Mouse (Mus musculus) CH12.LX (cell line): ENCODE measurements around the gene Frs2. TPM values are rescaled to one million over a fixed set of nuclear protein-coding genes. Genes with fewer than 3 reads are reported as not detected.
A peak's percentile ranks its signal among the peaks of the same experiment; 100 is the strongest.

Experiments used
- DNase-seq: peaks from one replicate; pipeline ENCODE4 v3.0.0-alpha.2; 2013; ENCODE audit errors: extremely low read depth
- H3K27ac ChIP-seq: 2 replicates; pipeline ENCODE4 v1.5.1; 2012; ENCODE audit warnings: low read depth, mild to moderate bottlenecking, control low read depth, moderate library complexity; ENCODE audit not compliant: insufficient read depth
- H3K27me3 ChIP-seq: replicated peaks from 2 replicates; pipeline ENCODE3; 2012; ENCODE audit warnings: inconsistent platforms
- H3K36me3 ChIP-seq, 2 experiments: replicated peaks in 1 of 2; 2 replicates each; pipeline versions ENCODE3 to v1.6.1; 2012; ENCODE audit warnings: inconsistent platforms in 1 of 2, low read length in 1 of 2, mild to moderate bottlenecking in 1 of 2, mixed read lengths in 1 of 2, moderate library complexity in 1 of 2; ENCODE audit not compliant: control insufficient read depth in 1 of 2, insufficient read depth in 1 of 2
- H3K4me1 ChIP-seq, 2 experiments: 2 replicates each; pipeline ENCODE4 v1.6.1; 2012; ENCODE audit warnings: inconsistent platforms in 1 of 2, moderate library complexity in 1 of 2; ENCODE audit not compliant: insufficient read depth in 2 of 2, control insufficient read depth in 1 of 2
- H3K4me2 ChIP-seq: 2 replicates; pipeline ENCODE4 v1.6.1; 2012; ENCODE audit warnings: low read depth, mild to moderate bottlenecking, control low read depth; ENCODE audit not compliant: poor library complexity, insufficient read depth, severe bottlenecking
- H3K4me3 ChIP-seq, 3 experiments: fragments of 150-350 bp in 1 of 3; sonication (generic) in 1 of 3; replicated peaks in 1 of 3; 2 replicates each; pipeline versions ENCODE3 to v1.5.1; 2011 to 2012; ENCODE audit warnings: low read depth in 2 of 3, low read length in 2 of 3, mild to moderate bottlenecking in 2 of 3, moderate library complexity in 2 of 3, control low read depth in 1 of 3, improper control_type of control experiment in 1 of 3, inconsistent platforms in 1 of 3, mixed read lengths in 1 of 3; ENCODE audit not compliant: poor library complexity in 1 of 3
- H3K79me2 ChIP-seq: replicated peaks from 2 replicates; pipeline ENCODE4 v1.6.1; 2012; ENCODE audit warnings: mild to moderate bottlenecking, moderate library complexity; ENCODE audit not compliant: control insufficient read depth, poor library complexity, insufficient read depth, severe bottlenecking; ENCODE audit errors: extremely low read depth
- H3K9ac ChIP-seq: 2 replicates; pipeline ENCODE4 v1.6.1; 2012; ENCODE audit warnings: low read depth, mild to moderate bottlenecking, control low read depth, moderate library complexity; ENCODE audit not compliant: insufficient read depth
- H3K9me3 ChIP-seq: replicated peaks from 2 replicates; pipeline ENCODE3; 2012; ENCODE audit warnings: low read length, inconsistent platforms, mixed read lengths
- BHLHE40 ChIP-seq: IDR thresholded peaks from 2 replicates; pipeline ENCODE4 v1.6.1; 2011; ENCODE audit warnings: mild to moderate bottlenecking, low read depth, low read length, improper control_type of control experiment
- CTCF ChIP-seq, 2 experiments: IDR thresholded peaks in 1 of 2; conservative IDR thresholded peaks in 1 of 2; 2 replicates each; pipeline ENCODE4 v1.5.1; 2011 to 2012; ENCODE audit warnings: low read depth in 2 of 2, low read length in 2 of 2, improper control_type of control experiment in 1 of 2, inconsistent platforms in 1 of 2, mild to moderate bottlenecking in 1 of 2, moderate library complexity in 1 of 2
- KAT2A ChIP-seq: IDR thresholded peaks from 2 replicates; pipeline ENCODE4 v1.6.1; 2012; ENCODE audit warnings: low read length, improper control_type of control experiment, inconsistent platforms; ENCODE audit not compliant: insufficient replicate concordance
- MAZ ChIP-seq: IDR thresholded peaks from 2 replicates; pipeline ENCODE4 v1.6.1; 2012; ENCODE audit warnings: low read depth, mild to moderate bottlenecking, inconsistent platforms, low read length, improper control_type of control experiment, moderate library complexity
- MYC ChIP-seq: IDR thresholded peaks from 2 replicates; pipeline ENCODE4 v1.6.1; 2011; ENCODE audit warnings: low read depth, mild to moderate bottlenecking, improper control_type of control experiment, low read length
- NELFE ChIP-seq: IDR thresholded peaks from 2 replicates; pipeline ENCODE4 v1.6.1; 2011; ENCODE audit warnings: low read depth, low read length, improper control_type of control experiment
- POLR2A ChIP-seq: IDR thresholded peaks from 2 replicates; pipeline ENCODE4 v1.6.1; 2011; ENCODE audit warnings: low read depth, mild to moderate bottlenecking, improper control_type of control experiment, low read length
- USF1 ChIP-seq: IDR thresholded peaks from 2 replicates; pipeline ENCODE4 v1.6.1; 2014; ENCODE audit warnings: low read depth, mild to moderate bottlenecking, inconsistent platforms, low read length, improper control_type of control experiment
- USF2 ChIP-seq: conservative IDR thresholded peaks from 2 replicates; pipeline ENCODE4 v1.6.1; 2011; ENCODE audit warnings: low read depth, low read length, improper control_type of control experiment
- ZMIZ1 ChIP-seq: IDR thresholded peaks from 2 replicates; pipeline ENCODE4 v1.6.1; 2012; ENCODE audit warnings: low read depth, mild to moderate bottlenecking, inconsistent platforms, low read length, improper control_type of control experiment
- dilution Hi-C: fragments of 300-500 bp; cut with MboI; formaldehyde crosslinking; loops from 2 replicates; pipeline ENCODE4 v1.14.3; 2020; ENCODE audit warnings: low sequenced_read_pairs; ENCODE audit not compliant: extremely low pct_unique_long_range_greater_than_20kb, extremely low pct_ligation_motif_present
- in situ Hi-C: fragments of 300-500 bp; cut with MboI; formaldehyde crosslinking; loops from 3 replicates; pipeline ENCODE4 v1.14.3; 2019; ENCODE audit warnings: low sequenced_read_pairs, low pct_ligation_motif_present, low pct_unique_long_range_greater_than_20kb, mixed read lengths
- polyA plus RNA-seq: library from polyadenylated mRNA; unstranded; fragments of >175 nt; gene quantifications from 2 replicates; pipeline ENCODE4 v1.2.1, GENCODE M21; 2012; ENCODE audit warnings: low read depth; ENCODE audit not compliant: insufficient read length
- total RNA-seq, 2 experiments: library from RNA; depleted of rRNA; stranded (reverse); fragments of 300-350 nt in 1 of 2; fragments of >200 nt in 1 of 2; gene quantifications; 2 replicates each; pipeline ENCODE4 v1.2.3; 2012 to 2014

Gene Frs2
- total and polyA plus RNA-seq, 3 experiments = 4.3 to 10.4 (median 5.6) TPM

DNA sequence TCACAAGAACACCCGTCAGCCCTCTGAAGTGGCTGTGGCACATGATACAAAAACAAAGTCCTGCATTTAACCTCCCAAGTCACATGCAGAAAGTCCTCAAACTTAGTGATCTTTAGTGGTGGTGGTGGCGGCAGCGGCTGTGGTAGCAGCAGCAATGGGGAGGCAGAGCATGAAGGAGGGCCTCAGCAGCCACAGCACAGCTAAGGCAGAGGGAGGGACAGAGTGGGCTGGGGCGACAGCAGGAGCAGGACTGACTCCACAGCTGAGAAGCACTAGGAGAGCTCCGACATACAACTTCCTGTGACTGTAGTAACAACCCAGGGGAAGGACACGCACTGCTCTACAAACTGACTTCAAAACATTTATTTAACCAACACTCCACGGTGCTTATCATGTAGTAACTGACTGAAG is 29.9 kb downstream of the Frs2 start:
- no peak overlapping the region for H3K4me2 ChIP-seq
- H3K4me3 ChIP-seq = no peak overlapping the region
- no peaks in the 10 kb centered on the region for H3K27me3 ChIP-seq
- H3K9me3 ChIP-seq = no peaks in the 10 kb centered on the region
- TF ChIP-seq ZMIZ1 (no peak), USF1 (no peak), BHLHE40 (0 out of 2 replicates have a peak, but pooled peaks have one; percentile 22)
- no peak for DNase-seq
- in situ Hi-C loops = no loop called here
- peaks cover 5% of the 10 kb centered on the region for H3K79me2 ChIP-seq
- dilution Hi-C loops = no loop called here
- peaks cover 3 to 17% of the 10 kb centered on the region in 2 experiments for H3K36me3 ChIP-seq
- H3K4me1 ChIP-seq = peaks cover 0 to 25% of the 10 kb centered on the region in 2 experiments; a peak in 2 of 4 replicates
- no peak overlapping the region for H3K27ac ChIP-seq
- no peak overlapping the region for H3K9ac ChIP-seq

DNA sequence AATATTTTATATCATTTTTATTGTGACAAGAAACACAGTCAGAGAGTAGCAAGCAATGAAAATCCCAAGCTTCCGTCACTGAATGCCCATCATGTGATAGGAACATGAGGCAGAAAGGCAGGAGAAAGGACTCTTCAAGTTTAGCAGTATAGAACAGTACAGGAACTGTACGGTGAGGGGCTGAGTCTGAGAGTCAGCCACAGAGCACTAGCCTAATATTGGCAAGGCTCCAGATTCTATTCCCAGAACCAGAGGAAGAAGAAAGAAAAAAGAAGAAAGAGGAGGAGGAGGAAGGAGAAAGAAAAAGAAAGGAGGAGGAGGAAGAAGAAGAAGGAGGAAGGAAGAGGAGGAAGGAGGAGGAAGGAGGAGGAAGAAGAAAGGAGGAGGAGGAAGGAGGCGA is 32.7 kb downstream of the Frs2 start:
- no peaks in the 10 kb centered on the region for H3K9me3 ChIP-seq
- in situ Hi-C loops = no loop called here
- dilution Hi-C loops = no loop called here
- TF ChIP-seq NELFE (no peak), USF2 (no peak)
- H3K9ac ChIP-seq = no peak overlapping the region
- no peaks in the 10 kb centered on the region for H3K27me3 ChIP-seq
- H3K27ac ChIP-seq = no peak overlapping the region
- H3K36me3 ChIP-seq = peaks cover 3 to 29% of the 10 kb centered on the region in 2 experiments
- H3K4me3 ChIP-seq = no peak overlapping the region
- no peak for DNase-seq
- H3K4me2 ChIP-seq = no peak overlapping the region
- peaks cover 3% of the 10 kb centered on the region; the same call in 1 of the 2 replicates for H3K79me2 ChIP-seq
- peaks cover 0 to 47% of the 10 kb centered on the region in 2 experiments; a peak in 3 of 4 replicates for H3K4me1 ChIP-seq

DNA sequence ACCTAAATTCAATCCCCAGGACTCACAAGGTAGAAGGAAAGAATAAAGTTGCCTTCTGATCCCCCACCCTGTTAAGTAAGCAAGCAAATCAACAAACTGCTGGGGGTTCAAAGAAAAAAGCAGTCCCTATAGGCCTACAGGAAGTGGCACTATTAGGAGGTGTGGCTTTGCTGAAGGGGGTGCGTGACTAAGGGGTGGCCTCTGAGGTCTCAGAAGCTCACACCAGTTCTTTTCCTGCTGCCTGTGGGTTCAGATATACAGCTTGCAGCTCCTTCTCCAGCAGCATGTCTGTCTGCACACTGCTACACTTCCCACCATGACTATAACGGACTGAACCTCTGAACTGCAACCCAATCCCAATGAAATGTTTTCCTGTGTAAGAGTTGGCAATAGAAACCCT is 35.8 kb downstream of the Frs2 start:
- dilution Hi-C loops (no loop called here), in situ Hi-C loops (no loop called here)
- no peak overlapping the region for H3K4me2 ChIP-seq
- peaks cover 0 to 20% of the 10 kb centered on the region in 2 experiments for H3K36me3 ChIP-seq
- H3K27me3 ChIP-seq = no peaks in the 10 kb centered on the region
- DNase-seq = peak; percentile 29
- TF ChIP-seq MYC = no peak
- TF ChIP-seq POLR2A = no peak
- H3K9me3 ChIP-seq = no peaks in the 10 kb centered on the region
- no peak overlapping the region for H3K27ac ChIP-seq
- no peak overlapping the region for H3K4me3 ChIP-seq
- H3K4me1 ChIP-seq = peaks cover 0 to 52% of the 10 kb centered on the region in 2 experiments; a peak in 3 of 4 replicates
- H3K79me2 ChIP-seq = peaks cover 3% of the 10 kb centered on the region; the same call in 1 of the 2 replicates
- H3K9ac ChIP-seq = no peak overlapping the region

DNA sequence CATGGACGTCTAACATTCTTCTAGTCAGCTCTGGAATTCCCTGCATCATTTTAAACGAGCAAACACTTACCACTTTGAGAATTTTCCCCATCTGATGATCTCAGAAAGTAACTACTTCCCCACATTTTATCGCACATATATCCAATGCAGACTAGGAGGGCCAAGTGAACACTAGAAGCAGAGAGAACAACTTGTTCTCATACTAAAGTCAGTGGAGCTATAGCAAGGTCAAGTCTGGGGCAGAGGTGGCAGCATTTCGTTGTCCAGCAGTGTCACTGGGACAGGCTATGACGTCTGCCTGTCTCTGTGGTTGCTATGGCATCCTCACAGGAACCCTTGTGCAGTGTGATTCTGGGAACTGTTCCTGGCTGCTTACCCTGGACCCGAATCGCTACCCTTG is 36.9 kb downstream of the Frs2 start:
- no peak overlapping the region for H3K4me3 ChIP-seq
- dilution Hi-C loops (no loop called here), in situ Hi-C loops (no loop called here)
- H3K27me3 ChIP-seq = no peaks in the 10 kb centered on the region
- DNase-seq = no peak
- peaks cover 0 to 58% of the 10 kb centered on the region in 2 experiments; a peak in 3 of 4 replicates for H3K4me1 ChIP-seq
- no peak overlapping the region for H3K27ac ChIP-seq
- TF ChIP-seq KAT2A (no peak), MAZ (no peak), CTCF (conservative IDR thresholded peaks at IDR 0.05 in 1 of 2, IDR thresholded peaks at IDR 0.05 in 1 of 2; ENCODE audit: low read depth in 2 of 2, low read length in 2 of 2) (no peak)
- H3K9me3 ChIP-seq = no peaks in the 10 kb centered on the region
- H3K36me3 ChIP-seq = peaks cover 0 to 20% of the 10 kb centered on the region in 2 experiments
- no peak overlapping the region for H3K4me2 ChIP-seq
- no peak overlapping the region for H3K9ac ChIP-seq
- H3K79me2 ChIP-seq = peaks cover 3% of the 10 kb centered on the region; the same call in 1 of the 2 replicates
